Mouse (Mus musculus) layer of hippocampus, postnatal 14 days (tissue): ENCODE data around the gene Lrmp. TPM values are rescaled to one million over a fixed set of nuclear protein-coding genes. Genes with fewer than 3 reads are reported as not detected.
A peak's percentile ranks its signal among the peaks of the same experiment; 100 is the strongest.

Source experiments
- DNase-seq, 2 experiments: peaks; one replicate each; pipeline ENCODE4 v3.0.0; 2021 to 2022; ENCODE audit warnings: low spot score in 2 of 2, mixed read lengths in 1 of 2
- total RNA-seq, 2 experiments: library from RNA; stranded (reverse); gene quantifications; 2 replicates each; pipeline ENCODE4 v1.2.3; 2021

The Lrmp gene
- total RNA-seq, 2 experiments from 2014 or later: 3.3 to 3.5 TPM

DNA sequence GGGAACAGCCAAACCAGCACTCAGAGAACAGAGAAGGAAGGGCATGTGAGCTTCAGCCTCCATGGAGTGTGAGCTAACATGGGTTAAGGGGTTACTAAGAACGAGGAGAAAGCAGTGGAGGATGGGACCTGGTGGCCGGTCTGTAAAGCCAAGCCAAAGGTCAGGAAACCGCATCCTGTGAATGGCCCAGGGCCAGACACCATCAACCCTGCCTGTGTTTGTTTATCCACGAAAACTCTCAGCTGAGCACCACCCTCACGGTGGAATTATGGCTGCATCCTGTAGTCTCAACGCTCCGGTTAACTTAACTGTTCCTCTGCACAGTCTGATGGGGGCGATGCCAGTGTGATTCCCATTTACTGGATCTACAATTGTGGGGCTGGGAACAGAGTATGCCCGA is 20.4 kb downstream of the Lrmp start:
- DNase-seq: no peak

DNA sequence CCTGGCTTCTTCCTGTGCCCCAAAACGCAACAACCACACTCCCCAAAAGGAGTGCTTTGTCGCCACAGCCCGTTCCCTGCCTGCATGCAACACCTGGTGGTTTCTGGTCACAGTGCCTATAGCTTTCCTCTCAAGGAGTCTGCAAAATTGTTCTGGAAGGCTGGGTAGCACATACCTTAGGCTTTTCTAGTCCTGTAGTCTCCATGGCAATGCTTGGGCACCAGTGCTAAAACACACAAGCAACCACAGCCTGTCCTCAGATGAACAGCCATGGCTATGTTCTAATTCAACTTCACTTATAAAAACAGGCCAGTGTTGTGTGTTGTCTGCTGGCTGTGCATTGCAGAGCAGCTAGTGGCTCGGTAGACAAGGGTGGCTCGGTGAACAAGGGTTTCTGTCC is 21.4 kb downstream of the Lrmp start:
- no peak for DNase-seq

DNA sequence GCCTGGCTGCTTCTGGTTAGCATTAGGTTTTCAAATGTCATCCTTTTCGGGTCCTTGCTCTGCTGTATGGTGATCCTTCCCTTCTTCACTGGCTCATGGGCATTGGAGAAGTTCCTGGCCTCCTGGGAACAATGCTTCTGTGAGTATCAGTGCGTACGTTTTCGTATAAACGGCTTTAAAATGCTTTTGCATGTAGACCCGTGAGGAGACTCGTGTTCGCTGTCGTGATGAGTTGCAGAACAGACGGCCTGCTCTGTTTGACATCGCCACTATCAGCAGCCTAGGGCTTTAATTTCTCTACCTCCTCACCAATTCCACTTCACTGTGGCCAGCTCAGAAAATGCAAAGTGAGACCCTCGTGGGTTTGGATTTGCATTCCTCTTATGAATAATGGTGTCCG is 23.8 kb downstream of the Lrmp start:
- no peak for DNase-seq

DNA sequence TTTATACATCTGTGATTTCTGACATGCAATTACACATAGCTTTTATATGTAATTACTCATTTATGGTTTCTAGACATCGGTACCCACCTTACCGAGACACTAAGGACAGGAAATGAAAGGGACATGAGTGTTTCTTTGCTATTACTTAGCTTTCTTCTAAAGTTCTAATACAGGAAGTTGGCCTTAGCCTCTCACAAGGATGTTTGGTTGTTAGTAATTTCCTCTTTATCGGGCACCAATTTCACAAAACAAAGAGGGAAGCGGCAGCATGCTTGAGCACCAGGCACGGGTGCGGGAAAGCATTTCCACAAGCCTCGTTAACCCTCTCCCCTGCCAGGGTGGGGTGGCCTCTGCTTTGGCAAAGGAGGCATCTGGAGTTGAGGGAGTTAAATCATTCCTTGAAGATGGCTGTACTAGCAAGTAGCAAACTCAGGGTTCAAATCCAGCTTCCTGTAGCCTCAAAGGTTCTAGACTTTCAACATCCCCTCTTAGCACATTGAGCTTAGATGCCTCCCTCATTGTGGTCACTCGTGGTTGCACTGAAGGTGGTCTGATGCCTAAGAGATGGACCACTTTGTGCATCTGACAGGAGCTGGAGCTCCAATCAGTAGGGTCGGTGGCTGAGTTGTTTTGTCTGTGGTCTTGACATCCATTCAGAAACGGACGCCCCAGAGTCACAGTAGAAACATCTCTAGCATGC is 24.5 kb downstream of the Lrmp start:
- no peak for DNase-seq

DNA sequence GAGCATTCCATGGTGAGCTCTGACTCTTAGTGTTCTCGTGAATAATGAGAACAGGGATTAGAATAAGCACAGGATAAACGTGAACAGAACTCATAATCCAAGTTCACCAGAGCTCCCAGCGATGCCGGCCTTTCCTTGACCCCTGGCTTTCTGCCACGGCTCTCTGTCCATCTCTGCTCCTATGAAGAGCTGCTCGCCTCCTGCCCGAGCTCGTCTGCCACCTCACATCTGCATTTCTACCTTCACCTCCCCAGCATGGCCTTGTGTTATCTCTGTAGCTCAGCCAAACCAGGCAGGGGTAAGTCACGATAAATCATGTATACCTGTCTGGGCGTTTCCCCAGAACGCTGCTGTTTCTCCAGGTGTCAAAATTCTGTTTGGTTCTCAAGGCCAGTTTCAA is 25.3 kb downstream of the Lrmp start:
- DNase-seq: no peak

DNA sequence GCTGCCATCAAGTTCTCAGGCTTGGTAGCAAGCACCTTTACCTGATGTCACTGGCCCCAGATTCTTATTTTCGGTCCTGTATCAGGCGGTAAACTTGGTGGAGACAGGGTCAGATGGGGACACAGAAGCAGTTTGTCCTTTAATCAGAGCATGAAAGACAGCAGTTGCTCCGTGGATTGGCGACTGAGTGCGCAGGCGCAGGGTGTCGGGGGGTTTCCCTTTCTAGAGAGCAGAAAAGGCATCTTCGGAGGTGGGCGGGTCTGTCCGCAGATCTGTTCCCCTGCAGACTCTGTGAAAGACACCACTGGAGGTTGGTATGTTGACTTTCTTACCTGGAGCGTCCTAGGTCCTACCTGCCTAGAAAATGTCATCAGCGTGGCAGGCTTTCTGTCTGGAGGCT is 26.4 kb downstream of the Lrmp start:
- no peak for DNase-seq

DNA sequence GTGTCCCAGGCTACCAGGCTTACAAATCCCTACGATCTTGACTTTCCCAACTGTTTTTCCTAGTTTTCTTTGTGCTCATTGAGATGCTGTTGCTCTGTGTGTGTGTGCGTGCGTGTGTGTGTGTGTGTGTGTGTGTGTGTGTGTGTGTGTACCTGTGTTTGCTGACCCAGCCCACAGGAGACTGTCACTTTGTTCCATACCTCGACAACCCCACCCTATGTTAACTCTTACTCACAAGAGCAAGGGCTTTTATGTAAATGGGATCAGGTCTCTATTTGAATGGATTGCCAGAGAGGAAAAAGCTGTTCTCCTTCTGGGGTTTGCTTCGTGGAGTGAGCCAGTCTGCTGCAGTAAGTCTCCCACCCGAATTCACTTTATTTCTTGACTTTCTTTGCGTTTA is 29.7 kb downstream of the Lrmp start:
- DNase-seq: no peak

DNA sequence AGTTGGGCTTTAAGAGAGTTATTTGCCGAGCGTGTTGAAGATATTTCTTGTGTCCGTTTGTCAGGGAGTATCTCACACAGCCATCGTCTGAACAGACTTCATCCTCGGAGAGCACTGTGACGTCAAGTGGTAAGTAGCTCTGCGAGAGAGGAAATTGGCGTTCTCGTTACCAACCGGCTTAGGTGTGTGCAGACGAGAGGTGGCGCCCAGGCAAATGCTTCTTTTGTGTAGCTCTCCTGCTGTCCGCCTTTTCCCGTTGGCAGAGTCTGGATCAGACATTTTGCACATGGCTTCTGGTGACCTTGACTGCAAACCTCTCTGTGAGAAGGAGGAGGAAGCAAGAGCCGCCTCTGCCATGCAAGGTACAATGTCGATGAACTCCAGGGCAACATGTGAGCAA is 32.3 kb downstream of the Lrmp start:
- no peak for DNase-seq

DNA sequence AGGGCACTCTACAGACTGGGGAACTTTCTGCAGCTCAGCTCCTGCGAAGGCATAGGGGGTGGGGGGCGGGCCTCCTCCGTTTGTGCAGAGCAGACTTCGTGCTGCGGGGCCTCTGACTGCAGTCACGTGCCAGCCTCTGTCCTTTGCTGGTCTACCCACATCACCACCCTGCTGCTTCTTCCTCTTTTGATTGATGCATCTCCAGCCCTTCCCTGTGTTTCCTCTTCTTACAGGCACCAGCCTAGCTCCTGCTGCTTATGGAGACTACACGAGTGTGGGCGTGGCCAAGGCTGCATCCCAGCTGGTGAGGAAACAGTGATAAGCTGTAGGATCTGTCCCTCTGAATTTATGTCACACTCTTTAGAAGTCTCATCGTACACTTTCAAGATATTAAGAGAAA is 33.6 kb downstream of the Lrmp start:
- peak in 1 of 2 experiments; percentile 20 for DNase-seq

DNA sequence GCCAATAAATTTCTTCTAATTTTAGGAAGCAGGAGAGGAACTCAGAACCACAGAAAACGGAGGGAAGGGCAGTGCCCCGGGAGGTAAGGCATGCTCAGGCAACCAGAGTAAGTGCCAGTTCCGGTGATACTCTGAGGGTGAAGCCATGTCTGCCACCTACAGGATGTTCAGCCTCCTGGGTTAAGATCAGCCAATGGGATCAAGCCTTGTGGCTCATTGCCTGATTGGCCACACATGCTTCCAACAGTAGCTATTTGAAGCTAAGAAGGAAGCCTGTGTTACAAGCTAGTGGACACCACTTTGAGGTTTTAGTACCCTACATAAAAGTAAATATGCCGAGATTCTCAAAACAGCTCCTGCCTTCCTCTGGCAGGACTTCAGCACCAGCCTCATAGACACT is 43.2 kb downstream of the Lrmp start:
- DNase-seq: no peak

DNA sequence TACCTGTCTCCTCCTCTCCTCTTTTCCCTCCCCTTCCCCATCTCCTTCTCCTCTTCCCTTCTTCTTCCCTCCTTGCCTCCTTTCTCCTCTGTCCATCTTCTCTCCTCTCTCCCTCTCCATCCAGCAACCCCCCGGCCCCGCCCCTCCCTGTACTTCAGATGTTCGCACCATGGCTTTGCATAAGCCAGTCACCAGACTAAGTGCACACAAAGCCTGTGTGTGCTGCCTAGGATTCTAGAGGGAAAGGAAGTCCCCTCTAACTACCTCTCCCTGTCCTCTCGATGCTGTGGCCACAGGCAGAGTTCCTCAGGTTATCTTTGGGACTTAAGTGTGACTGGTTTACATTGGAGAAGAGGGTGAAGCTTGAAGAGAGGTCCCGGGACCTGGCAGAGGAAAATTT is 45.1 kb downstream of the Lrmp start:
- no peak for DNase-seq

DNA sequence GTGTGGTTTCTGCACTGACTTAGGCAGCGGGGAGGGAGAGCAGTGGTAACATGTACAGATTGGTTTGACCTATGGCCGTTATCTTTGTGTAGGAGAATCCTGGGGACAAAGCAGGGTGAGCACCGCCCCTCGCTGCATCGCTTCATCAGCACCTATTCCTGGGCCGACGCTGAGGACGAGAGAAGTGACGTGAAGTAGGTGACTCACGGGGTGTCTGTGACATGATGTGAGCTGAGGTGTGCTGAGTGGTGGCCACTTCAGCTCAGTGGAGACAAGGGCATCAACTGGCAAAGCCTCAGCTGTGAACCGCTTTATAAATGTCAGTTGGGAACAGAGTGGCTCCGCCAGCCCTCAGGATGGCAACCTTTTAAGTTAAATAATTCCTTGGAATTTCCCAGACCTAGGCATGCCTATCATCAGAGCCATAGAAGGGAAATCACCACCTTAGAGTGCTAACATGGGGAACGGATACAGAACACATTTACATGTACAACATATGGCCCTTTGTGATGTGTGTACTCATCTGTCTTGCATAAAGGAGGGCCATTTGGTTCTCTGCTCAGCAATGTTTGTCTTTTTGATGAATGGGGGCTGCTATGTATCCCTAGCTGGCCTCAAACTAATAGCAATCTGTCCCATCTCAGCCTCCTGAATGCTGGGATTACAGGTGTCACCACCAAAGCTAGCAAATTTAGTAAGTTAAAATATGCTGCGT is 56.6 kb downstream of the Lrmp start:
- no peak for DNase-seq

DNA sequence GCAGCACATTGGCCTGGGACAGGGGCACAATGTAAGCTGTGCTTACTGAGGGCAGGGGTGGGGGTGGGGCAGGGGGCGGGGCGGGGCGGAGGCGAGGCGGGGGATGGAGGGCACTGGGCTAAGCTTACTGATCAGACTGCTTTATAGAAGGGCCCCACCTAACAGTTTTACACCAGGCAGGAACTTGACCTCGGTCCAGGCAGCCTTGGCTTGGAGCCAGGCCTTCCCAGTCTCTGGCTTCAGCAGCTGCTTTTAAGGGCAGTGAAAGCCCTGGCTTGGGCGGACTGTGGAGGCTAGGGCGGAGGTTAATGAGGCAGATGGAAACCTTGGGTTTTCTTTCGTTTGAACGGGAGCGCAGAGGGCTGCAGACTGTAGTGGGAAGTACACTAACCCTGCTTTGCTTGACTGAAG is 58.3 kb downstream of the Lrmp start:
- DNase-seq: peak in 1 of 2 experiments; percentile 37

DNA sequence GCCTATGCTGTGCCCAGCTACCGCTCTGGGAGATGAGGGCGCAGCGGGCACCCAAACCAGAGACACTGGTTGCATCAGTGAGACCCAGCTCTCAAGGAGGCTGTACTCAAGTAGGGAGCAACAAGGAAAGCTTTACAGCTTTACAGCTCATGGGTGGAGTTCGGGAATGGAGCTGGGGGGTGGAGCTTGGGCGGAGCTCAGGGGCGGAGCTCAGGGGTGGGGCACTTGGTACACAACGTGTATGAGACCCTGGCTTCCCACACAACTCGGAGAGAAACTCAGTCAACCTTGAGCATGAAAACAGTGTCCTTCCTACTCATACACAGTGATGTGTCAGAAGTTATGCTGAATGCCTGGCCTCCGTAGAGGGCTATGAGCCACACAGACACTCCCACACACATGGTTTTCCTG is 60.1 kb downstream of the Lrmp start:
- no peak for DNase-seq

DNA sequence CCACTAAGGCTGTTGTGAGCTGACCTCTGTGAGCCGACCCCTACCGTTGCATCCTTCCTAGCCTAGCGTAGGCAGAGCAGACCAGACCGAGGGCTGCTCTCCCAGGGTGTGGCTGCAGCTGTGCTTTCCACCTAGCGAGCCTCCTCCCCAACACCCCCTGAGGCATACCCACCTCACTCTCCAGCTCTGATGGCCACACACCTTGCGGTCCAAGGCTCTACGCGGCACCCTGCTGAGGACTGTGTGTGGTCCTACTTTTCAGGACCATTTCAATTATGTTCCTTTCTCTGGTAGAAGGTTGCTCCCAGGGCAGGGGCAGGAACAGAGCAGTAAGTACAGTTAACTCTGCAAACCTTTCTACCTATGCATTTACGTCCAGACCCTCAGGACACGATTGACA is 61.0 kb downstream of the Lrmp start:
- DNase-seq: no peak

DNA sequence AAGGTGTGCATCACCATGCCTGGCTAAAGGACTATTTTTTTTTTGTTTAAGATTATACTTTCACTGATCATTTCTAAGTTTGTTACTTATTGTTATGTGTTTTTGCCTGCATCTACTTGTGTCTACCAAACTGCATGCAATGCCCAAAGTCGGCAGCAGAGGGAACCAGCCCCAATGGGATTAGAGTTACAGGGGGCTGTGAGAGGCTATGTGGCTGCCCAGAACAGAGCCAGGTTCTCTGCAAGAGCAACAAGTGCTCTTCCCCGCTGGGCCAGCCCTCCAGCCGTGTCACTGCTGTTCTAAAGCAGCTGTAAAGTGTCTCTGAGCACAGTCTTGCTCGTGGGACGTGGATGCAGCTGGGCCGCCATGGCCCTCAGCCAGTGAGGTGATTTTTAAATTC is 64.2 kb downstream of the Lrmp start:
- peak in 1 of 2 experiments; percentile 28 for DNase-seq

DNA sequence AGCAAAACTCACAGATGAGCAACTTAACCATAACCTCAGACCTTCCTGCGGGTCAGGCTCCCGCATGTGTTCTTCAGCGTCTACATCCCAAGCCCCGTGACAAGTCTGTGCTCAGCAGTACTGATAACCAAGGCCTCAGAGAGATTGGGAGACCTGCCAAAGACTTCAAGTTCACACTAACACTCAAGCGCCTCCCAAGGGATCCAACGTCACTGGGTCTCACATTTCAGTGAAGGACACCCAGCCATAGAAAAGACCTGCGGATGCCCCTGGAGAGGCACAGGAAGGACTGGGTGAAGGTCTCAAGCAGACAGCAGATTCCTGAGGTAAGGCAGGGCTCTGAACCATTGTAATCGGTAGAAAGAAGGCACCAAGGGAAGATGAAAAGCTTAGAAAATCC is 66.6 kb downstream of the Lrmp start:
- no peak for DNase-seq

DNA sequence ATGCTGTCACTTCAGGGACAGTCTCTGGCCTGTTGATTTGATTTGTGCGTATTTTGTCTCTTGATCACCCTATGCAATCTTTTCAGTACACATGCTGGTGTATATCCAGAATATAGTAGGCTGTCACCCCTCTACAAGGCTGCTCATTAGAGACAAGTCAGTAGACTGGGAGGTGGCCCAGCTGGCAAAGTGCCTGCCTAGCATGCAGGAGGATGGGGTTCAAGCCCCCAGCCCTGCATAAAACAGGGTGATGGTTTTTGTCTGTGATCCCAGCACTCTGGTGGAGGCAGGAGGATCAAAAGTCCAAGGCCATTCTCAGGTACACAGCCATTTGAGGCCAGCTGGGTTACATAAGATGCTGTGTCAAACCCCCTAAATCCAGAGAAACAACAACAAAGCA is 70.6 kb downstream of the Lrmp start:
- DNase-seq: no peak

DNA sequence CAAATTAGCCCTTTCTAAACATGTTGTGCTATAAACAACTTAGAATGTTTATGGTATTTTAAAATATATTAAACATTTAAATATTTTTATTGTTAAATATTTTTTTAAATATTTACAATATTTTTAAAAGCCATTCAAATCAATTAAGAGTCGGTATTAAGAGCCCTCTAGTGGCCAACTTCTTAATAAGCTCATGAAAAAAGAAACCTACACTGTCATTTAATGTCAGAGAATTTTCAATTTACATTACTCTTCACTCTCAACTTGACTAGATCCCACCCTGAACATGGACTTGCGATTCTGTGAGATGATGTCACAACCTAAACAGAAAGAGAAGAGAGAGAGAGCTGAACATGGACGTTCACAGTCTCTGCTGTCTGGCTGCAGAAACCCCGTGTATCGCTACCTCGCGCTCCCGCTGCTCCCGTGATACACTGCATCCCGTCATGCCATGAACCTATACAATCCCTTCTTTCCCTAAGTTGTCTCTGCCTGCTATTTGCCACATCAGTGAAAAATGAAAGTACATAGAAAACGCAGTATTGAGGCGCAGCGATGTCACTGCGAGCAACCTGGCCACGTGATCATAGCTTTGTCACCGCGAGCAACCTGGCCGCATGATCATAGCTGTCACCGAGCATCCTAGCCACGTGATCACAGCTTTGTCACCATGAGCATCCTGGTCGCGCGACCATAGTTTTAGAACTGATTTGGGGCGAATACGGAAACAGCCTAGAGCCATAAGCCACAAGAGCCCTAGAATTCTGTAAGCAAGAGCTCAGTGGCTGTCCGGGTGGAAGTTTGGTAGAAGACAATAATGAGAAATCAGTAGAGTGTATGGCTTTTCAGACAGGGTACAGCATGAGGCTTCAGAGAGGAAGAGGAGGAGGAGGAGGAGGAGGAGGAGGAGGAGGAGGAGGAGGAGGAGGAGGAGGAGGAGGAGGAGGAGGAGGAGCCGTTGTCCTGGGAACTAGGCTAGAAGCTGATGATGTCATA is 71.9 kb downstream of the Lrmp start:
- peak; percentile 45 to 54 for DNase-seq

DNA sequence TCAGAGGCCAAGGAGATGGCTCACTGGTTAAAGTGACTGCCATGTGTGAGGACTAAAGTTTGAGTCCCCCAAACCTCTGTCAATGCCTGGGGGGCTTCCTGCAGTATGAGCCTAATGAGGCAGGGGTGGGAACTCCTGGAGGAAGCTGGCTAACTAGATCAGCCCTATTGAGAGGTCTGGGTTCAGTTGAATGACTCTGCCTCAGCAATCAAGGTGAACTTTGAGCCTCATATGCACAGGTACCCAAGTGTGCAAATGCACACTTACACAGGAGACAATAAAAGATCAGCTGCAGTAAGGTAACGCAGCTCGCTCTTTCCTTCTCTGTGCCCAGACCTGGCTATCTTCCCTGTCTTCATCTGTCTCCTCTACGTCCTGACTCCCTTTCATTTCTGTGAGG is 77.6 kb downstream of the Lrmp start:
- no peak for DNase-seq

DNA sequence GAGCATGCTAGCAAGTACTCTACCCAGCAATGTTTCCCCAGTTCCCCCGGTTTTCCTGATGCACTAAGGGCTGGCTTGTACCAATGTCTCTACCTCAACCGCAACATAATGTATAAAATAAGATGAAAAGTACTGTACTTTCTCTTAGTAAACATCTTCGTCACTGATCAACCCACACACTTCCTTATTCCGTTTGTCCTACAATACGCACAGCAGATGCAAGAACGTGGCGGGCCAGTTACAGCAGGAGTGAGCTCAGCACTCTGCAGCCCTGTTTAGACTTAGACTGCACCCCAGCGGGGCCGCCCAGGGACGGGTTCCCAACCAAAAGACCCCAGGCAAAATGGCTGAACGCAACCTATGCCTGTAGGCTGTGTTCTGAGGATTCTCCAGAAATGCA is 78.0 kb downstream of the Lrmp start:
- DNase-seq: no peak
